Mouse (Mus musculus) spleen, postnatal 10 days (tissue): Measurements from ENCODE around the gene Zfand5.

Experiments
- DNase-seq, 2 experiments: peaks; one replicate each; pipeline ENCODE4 v3.0.0; 2021 to 2022; ENCODE audit warnings: low spot score in 2 of 2

The Zfand5 gene

DNA sequence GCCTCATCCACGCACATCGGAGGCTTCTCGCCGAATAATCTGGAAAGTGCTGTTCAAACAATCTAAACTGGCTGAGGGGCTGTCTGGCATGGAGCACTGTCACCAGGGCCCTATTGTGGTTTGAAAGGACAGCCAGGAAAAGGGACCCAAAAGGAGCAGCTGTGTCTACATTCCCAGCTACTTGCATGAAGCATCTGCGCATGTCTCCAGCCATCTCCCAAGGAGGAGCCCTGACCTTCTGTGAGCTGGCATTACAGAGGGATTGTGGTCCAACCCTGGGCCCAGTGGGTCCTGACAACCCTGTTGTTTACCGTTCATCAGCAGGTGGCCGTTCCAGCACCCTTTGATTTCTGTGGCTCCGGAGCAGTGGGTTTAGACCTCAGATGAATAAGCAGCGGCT is 56.9 kb downstream of the Zfand5 start:
- DNase-seq: no peak

DNA sequence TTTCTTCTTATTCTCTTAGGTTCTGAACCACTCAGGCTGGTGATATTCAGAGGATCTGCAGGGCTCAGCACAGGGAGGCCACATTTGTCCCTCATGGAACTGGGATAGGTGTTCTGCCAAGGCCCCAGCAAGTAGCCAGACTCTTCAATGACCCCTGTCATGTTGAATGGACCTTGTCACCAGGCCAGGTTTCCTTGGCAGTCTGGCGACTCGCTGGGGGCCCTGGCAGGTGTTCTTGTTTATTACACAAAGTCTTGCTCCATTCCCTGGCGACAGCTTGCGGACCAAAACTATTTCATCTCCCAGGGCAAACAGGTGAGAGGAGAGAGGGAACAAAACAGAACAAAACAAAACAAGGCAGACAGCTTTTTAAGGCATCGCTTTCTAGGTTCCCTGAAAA is 57.7 kb downstream of the Zfand5 start:
- no peak for DNase-seq

DNA sequence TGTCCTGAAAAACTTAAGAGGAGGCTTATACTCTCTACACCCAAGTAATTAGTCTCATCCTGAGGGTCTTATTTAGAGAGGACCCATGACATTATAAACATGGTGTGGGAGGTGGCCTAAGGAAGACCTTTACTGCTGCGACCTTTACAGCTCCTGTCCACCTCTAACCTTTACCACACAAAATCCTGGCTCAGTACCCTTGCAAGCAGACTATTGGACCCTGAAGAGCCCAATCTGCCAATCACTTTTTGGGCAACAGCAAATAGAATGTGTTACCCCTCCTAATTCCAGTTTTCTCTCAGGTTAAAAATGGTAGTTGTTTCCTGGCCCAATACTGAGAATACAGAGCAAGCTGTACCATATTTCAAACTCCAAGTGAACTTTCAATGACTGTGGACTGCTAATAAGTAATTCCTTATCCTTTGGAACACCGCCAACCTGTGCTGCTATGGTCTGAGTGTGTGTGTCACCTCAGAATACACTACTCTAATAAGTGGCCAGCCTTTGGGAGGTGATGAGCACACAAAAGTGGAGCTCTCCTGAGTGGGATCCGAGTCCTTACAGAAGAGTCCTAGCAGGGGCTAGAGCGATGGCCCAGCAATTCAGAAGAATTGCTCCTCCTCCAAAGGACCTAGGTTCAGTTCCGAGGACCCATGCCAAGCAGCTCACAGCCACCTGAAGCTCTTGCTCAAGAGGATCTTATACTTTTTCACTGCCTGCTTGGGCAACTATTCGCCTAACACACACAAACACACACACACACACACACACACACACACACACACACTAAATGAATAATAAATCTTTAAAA is 58.4 kb downstream of the Zfand5 start:
- no peak for DNase-seq

DNA sequence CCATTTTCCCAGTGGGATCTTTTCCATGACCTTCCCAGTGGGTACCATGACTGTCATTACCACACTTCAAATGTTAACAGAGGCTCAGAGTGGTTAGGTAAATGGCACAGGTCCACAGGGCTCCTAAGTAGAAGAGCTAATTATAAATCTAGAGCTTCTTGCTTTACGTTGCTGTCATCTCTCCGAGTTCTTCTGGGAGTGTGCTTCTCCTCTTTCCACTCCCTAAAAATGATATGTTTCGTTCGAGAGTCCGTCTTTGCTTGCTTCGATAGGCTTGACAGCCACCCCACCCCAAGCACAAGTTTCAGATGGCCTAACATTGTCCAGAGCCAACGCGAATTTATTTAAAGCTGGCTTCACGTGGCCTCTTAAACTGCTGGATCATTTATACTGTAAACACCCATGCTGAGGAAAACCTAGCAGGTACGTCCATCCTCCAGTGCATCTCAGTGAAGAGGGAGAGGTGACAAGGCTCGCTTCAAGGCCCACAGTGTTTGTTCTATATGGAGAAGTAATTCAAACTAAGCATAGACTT is 59.6 kb downstream of the Zfand5 start:
- DNase-seq: no peak
